9 mouse cellular contexts compared by ENCODE assay signal in the genomic region with DNA sequence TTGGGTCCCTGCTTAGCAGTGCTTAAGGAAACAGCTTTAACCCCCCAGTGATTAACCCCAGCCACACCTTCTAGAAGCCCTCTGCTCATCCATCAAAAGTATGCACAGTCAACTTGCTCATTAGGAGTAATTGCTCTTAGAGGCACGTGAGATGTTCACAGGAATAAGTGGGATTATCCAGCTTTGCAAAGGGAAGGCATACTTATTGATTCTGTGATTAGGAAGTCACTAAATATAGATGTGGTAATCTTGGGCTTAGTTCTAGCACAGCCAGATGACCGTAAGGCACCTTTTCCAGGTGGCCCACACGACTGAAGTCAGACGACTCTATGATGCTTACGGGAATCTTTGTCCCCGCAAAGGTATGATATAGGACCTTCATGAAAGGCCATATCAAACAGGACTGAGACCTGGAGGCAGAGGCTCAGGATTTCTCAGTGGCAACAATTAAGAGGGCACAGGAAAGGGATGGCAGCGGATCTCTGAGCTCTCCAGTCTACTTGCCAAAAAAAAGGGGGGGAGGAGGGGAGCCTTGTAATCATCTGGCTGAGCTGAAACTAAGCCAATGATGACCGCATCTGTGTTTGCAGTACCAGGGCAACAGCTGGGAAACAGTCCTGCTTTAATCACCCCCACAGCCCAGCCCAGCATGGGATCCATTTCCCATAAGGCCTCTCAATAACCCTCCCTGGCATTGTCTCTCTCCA.
DNase-seq lines count a peak whose midpoint lies in the region; ATAC-seq and TF ChIP-seq lines count a peak whose summit lies in the region.
"Had no signal": no experiment of that assay in that cellular context is flagged by ENCODE, and none has a peak within 500 bp of the region (broad histone marks: within the 10 kb centered on the region; RNA-seq: fewer than 3 reads in every experiment).

No protein-coding gene starts in this region.

- peak; percentile 53; the same call in 1 of the 2 replicates for ATAC-seq in hindbrain, postnatal 0 days
- ATAC-seq in hindbrain, embryonic 12.5 days (ENCODE audit: low FRiP score) = no peak; the same call in 1 of the 2 replicates
- ATAC-seq in forebrain, embryonic 16.5 days = peak; percentile 20; the same call in 1 of the 2 replicates
- ATAC-seq: inflammation-experienced regulatory T-cells, adult 6 months had no signal

- WGBS in hindbrain, postnatal 0 days = 73% methylated on average over 8 of the region's 8 CpGs
- WGBS in hindbrain, embryonic 12.5 days = 72% methylated on average over 8 of the region's 8 CpGs
- WGBS in forebrain, embryonic 16.5 days = 64% methylated on average over 8 of the region's 8 CpGs

- TF ChIP-seq CTCF in hindbrain, postnatal 0 days (IDR thresholded peaks at IDR 0.05; ENCODE audit: low read depth) = no peak

- H3K27ac ChIP-seq in hindbrain, postnatal 0 days = no peak overlapping the region
- H3K27ac ChIP-seq in hindbrain, embryonic 12.5 days = no peak overlapping the region
- no peak overlapping the region for H3K27ac ChIP-seq in forebrain, embryonic 16.5 days (ENCODE audit: low read length)
- H3K27ac ChIP-seq: liver, embryonic 14.5 days had no signal

- H3K36me3 ChIP-seq in hindbrain, postnatal 0 days (ENCODE audit: insufficient read depth, low read length) = no peaks in the 10 kb centered on the region
- H3K36me3 ChIP-seq in hindbrain, embryonic 12.5 days = no peaks in the 10 kb centered on the region
- H3K36me3 ChIP-seq in forebrain, embryonic 16.5 days (ENCODE audit: control insufficient read depth, insufficient read depth) = no peaks in the 10 kb centered on the region

- peak; percentile 35 for DNase-seq in hindbrain, postnatal 0 days (ENCODE audit: low spot score)
- DNase-seq in NIH3T3 (ENCODE audit: low read depth) = peak; percentile 76
- DNase-seq in lung, postnatal 25 days (ENCODE audit: low spot score) = peak; percentile 54
- DNase-seq in thymus, postnatal 10 days (ENCODE audit: low spot score in 2 of 2) = no peak
- no peak for DNase-seq in thymus, postnatal 25 days

- H3K9me3 ChIP-seq in hindbrain, postnatal 0 days (ENCODE audit: low read length) = no peaks in the 10 kb centered on the region
- H3K9me3 ChIP-seq in hindbrain, embryonic 12.5 days (replicated peaks) = no peaks in the 10 kb centered on the region
- no peaks in the 10 kb centered on the region for H3K9me3 ChIP-seq in forebrain, embryonic 16.5 days (ENCODE audit: control insufficient read depth, low read length)

- no peak overlapping the region for H3K4me2 ChIP-seq in hindbrain, postnatal 0 days (ENCODE audit: low read depth, low read length)
- H3K4me2 ChIP-seq in hindbrain, embryonic 12.5 days (replicated peaks) = no peak overlapping the region
- H3K4me2 ChIP-seq in forebrain, embryonic 16.5 days (ENCODE audit: low read length) = no peak overlapping the region

- H3K27me3 ChIP-seq in hindbrain, postnatal 0 days (ENCODE audit: insufficient read depth, low read length) = no peaks in the 10 kb centered on the region
- no peaks in the 10 kb centered on the region for H3K27me3 ChIP-seq in hindbrain, embryonic 12.5 days
- no peaks in the 10 kb centered on the region for H3K27me3 ChIP-seq in forebrain, embryonic 16.5 days (replicated peaks; ENCODE audit: control insufficient read depth, insufficient read depth, low read length)

- no peak overlapping the region for H3K9ac ChIP-seq in hindbrain, postnatal 0 days (replicated peaks; ENCODE audit: low read length)
- H3K9ac ChIP-seq in hindbrain, embryonic 12.5 days = no peak overlapping the region
- H3K9ac ChIP-seq in forebrain, embryonic 16.5 days (replicated peaks; ENCODE audit: low read depth, low read length) = no peak overlapping the region
- H3K9ac ChIP-seq: liver, embryonic 14.5 days had no signal

- H3K4me3 ChIP-seq in hindbrain, postnatal 0 days (ENCODE audit: low read length) = no peak overlapping the region
- H3K4me3 ChIP-seq in hindbrain, embryonic 12.5 days = no peak overlapping the region
- no peak overlapping the region for H3K4me3 ChIP-seq in forebrain, embryonic 16.5 days (replicated peaks; ENCODE audit: low read length)

- no peaks in the 10 kb centered on the region for H3K4me1 ChIP-seq in hindbrain, postnatal 0 days (ENCODE audit: insufficient read depth, low read length)
- H3K4me1 ChIP-seq in hindbrain, embryonic 12.5 days = peaks cover 7% of the 10 kb centered on the region
- no peaks in the 10 kb centered on the region for H3K4me1 ChIP-seq in forebrain, embryonic 16.5 days (replicated peaks; ENCODE audit: control insufficient read depth, insufficient read depth, low read length)

Comparison
In these comparisons a context has a peak if more than half of its experiments do, and no peak if none do; other contexts are left out.
1. DNase-seq: peak in hindbrain, postnatal 0 days (single experiment), NIH3T3 (single experiment) and lung, postnatal 25 days (single experiment); none in thymus, postnatal 10 days (0 of 2) and thymus, postnatal 25 days (single experiment).